Mouse (Mus musculus): ENCODE data around the gene Fam43a. TPM values are rescaled to one million over a fixed set of nuclear protein-coding genes. Genes with fewer than 3 reads are reported as not detected.
A peak's percentile ranks its signal among the peaks of the same experiment; 100 is the strongest.

The Fam43a gene
- polyA plus RNA-seq, 1 experiment from 2014 or later, result 5.4 TPM

DNA sequence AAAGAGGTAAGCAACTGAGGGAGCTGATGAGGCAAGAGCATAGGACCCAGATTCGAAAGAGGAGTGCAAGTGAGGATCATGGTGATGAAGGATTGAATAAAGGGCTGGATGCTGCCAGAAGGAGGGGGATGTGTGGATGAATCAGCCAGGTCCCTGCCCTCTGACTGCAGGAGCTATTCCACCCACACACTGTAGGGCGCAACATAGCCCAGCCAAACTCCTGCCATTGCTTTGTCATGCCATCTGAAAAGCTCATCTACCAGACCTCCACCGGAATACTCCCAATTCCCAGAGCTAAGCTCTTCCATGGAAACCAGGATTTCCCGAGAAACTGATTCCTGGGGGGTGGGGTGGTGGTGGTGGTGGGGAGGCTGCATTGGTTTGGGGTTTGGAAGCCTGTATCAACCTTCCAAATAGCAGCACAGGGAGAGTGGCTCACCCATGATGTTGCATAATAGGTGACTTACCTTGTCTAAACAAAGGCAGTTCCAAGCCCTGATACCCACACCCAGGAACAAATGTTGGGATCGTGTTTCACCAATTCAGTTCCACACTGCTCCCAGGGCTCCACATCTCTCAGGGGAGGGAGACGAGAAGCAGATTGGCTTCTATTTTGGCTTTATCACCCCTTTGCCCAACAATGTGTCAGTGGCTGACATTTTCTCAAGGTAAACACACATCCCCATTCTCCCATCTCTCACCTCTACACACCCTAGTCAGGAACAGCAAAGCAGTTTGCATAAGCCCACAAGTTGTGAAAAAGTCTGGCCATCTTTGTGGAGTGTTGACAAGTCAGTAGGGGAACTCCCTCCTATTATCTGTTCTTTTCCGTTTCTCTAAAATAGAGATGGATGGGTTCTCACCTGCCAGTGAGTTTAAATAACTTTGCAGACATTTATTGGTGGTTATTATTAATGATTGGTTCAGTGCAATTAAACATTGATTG is 9.0 kb upstream of the Fam43a start:
- no peak overlapping the region for H3K4me2 ChIP-seq
- H3K4me3 ChIP-seq (ENCODE audit: low read depth, low read length), result no peak overlapping the region
- 47% methylated on average over 7 of the region's 7 CpGs for WGBS
- H3K9me3 ChIP-seq (ENCODE audit: control insufficient read depth, low read length), result no peaks in the 10 kb centered on the region
- H3K27me3 ChIP-seq (ENCODE audit: control insufficient read depth, insufficient read depth, low read length), result no peaks in the 10 kb centered on the region
- no peak overlapping the region for H3K9ac ChIP-seq (ENCODE audit: low read length)
- peaks cover 4% of the 10 kb centered on the region; the same call in 1 of the 2 replicates for H3K4me1 ChIP-seq (ENCODE audit: control insufficient read depth, insufficient read depth, low read length)
- H3K27ac ChIP-seq (ENCODE audit: low read depth, low read length), result no peak overlapping the region
- DNase-seq (ENCODE audit: low spot score, missing footprints) (peak; percentile 69), ATAC-seq (ENCODE audit: low FRiP score) (no peak)
- H3K36me3 ChIP-seq (ENCODE audit: control insufficient read depth, insufficient read depth, low read length), result no peaks in the 10 kb centered on the region

DNA sequence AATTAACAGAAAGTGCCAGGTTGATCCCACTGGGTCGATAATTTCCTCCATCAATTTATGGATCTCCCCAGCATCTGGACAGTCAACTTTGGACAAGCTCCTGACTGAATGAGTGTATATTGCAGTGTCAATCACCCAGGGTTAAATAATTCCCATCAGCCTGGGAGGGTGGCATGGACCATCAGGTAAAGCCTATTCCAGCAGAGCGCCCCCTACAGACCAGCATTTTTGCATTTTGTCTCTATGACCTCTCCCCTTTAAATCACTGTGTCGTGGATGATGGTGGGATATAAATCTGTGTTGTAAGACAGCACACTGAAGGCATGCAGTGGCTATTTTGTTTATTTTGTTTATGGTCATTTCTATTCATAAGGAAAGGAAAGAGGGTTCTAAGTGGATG is 7.5 kb upstream of the Fam43a start:
- no peak overlapping the region for H3K27ac ChIP-seq (ENCODE audit: low read depth, low read length)
- no peak overlapping the region for H3K9ac ChIP-seq (ENCODE audit: low read length)
- no peaks in the 10 kb centered on the region for H3K4me1 ChIP-seq (ENCODE audit: control insufficient read depth, insufficient read depth, low read length)
- no peaks in the 10 kb centered on the region for H3K9me3 ChIP-seq (ENCODE audit: control insufficient read depth, low read length)
- no peak for ATAC-seq (ENCODE audit: low FRiP score)
- H3K4me3 ChIP-seq (ENCODE audit: low read depth, low read length), result no peak overlapping the region
- no peaks in the 10 kb centered on the region for H3K27me3 ChIP-seq (ENCODE audit: control insufficient read depth, insufficient read depth, low read length)
- DNase-seq (ENCODE audit: low spot score, missing footprints), result no peak
- 44% methylated on average over 3 of the region's 3 CpGs for whole genome bisulfite sequencing
- H3K4me2 ChIP-seq, result no peak overlapping the region
- no peaks in the 10 kb centered on the region for H3K36me3 ChIP-seq (ENCODE audit: control insufficient read depth, insufficient read depth, low read length)

GRCm38 (mm10) chr16:30595356-30595755 is 4.2 kb upstream of the Fam43a start:
- H3K4me1 ChIP-seq (ENCODE audit: control insufficient read depth, insufficient read depth, low read length), result peaks cover 4% of the 10 kb centered on the region; the same call in 1 of the 2 replicates
- no peaks in the 10 kb centered on the region for H3K9me3 ChIP-seq (ENCODE audit: control insufficient read depth, low read length)
- no peaks in the 10 kb centered on the region for H3K36me3 ChIP-seq (ENCODE audit: control insufficient read depth, insufficient read depth, low read length)
- 53% methylated on average over 3 of the region's 3 CpGs for WGBS
- no peak overlapping the region for H3K9ac ChIP-seq (ENCODE audit: low read length)
- no peak overlapping the region for H3K4me2 ChIP-seq
- DNase-seq (ENCODE audit: low spot score, missing footprints) (peak; percentile 28), ATAC-seq (ENCODE audit: low FRiP score) (no peak)
- H3K4me3 ChIP-seq (ENCODE audit: low read depth, low read length), result no peak overlapping the region
- peaks cover 4% of the 10 kb centered on the region; the same call in 1 of the 2 replicates for H3K27me3 ChIP-seq (ENCODE audit: control insufficient read depth, insufficient read depth, low read length)
- no peak overlapping the region for H3K27ac ChIP-seq (ENCODE audit: low read depth, low read length)

DNA sequence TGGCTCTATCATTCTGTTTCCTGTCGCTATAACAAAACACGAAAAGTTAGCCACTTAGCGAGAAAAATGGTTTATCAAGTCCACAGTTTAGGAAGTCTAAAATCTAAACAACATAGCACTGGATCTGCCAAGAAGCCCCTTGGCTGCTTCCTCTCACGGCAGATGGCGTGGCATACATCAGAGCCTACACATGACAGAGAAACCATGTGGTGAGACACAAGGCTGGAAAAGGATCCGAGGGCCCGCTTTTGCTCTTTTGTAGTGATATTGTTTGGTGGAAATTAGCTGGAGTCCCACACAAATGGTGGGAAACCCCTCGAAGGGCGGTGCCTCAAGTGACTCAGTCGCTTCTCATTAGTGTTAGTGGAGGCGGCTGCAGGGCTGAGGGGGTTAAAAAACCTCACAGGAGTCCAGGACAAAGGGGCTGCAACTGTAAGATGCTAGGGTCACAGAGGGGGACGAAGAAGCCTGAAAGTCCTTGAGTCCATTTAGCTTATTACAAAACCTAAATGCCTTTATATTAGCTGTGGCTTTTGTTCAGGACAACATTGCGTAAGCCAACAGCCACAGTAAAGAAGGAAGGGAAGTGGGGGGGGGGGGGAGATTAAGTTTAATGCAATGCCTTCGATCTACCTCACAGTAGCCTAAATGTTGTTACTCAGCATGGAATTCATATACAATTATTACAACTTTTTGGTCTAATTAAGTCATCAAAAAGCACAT is 3.5 kb upstream of the Fam43a start:
- Histone ChIP-seq H3K4me3 (ENCODE audit: low read depth, low read length) (no peak overlapping the region), H3K4me1 (ENCODE audit: control insufficient read depth, insufficient read depth, low read length) (peaks cover 8% of the 10 kb centered on the region), H3K36me3 (ENCODE audit: control insufficient read depth, insufficient read depth, low read length) (no peaks in the 10 kb centered on the region), H3K9ac (ENCODE audit: low read length) (no peak overlapping the region), H3K9me3 (ENCODE audit: control insufficient read depth, low read length) (no peaks in the 10 kb centered on the region), H3K27ac (ENCODE audit: low read depth, low read length) (no peak overlapping the region), H3K4me2 (no peak overlapping the region), H3K27me3 (ENCODE audit: control insufficient read depth, insufficient read depth, low read length) (peaks cover 11% of the 10 kb centered on the region)
- 66% methylated on average over 14 of the region's 14 CpGs for WGBS
- ATAC-seq (ENCODE audit: low FRiP score), result no peak
- peak; percentile 61 for DNase-seq (ENCODE audit: low spot score, missing footprints)

DNA sequence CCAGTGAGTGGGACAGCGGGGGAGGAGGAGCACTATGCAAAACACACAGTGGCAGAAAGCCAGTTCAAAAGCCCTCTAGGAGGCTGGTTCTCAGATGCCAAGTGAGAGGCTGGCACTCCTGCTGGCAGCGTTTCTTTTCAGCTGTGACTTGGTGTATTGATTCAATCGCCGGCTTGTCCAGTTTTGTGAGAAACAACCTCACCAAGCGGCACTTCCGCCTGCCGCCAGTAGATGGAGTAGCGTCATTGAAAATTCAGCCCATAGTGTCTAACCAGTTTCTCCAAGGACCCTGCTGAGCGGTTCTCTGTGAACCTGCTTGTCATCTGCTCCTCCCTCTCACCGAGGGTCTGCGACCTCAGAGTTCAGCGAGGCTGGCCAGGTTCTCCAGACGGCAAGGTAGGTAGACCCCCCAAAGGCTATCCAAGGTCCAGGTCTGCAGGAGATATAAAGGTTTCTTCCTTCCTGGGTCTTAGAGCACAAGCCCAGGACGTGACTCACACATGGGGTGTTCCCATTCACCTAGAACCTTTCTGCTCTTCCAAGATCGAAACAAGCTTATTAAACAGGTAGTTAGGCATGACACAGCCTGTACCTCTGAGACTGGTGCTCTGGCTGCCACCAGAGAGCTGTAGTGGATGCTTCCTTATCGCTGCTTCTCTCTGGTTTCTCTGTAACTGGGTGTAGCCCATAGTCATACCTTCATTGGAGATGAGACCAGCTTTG is 2.4 kb upstream of the Fam43a start:
- ATAC-seq (ENCODE audit: low FRiP score) (peak; percentile 41), DNase-seq (ENCODE audit: low spot score, missing footprints) (peak; percentile 99)
- H3K36me3 ChIP-seq (ENCODE audit: control insufficient read depth, insufficient read depth, low read length), result no peaks in the 10 kb centered on the region
- peak overlapping the region; percentile 36 for H3K4me2 ChIP-seq
- 11% methylated on average over 16 of the region's 16 CpGs for WGBS
- peaks cover 13% of the 10 kb centered on the region for H3K4me1 ChIP-seq (ENCODE audit: control insufficient read depth, insufficient read depth, low read length)
- H3K9ac ChIP-seq (ENCODE audit: low read length), result peak overlapping the region; percentile 18; the same call in 1 of the 2 replicates
- H3K4me3 ChIP-seq (ENCODE audit: low read depth, low read length), result no peak overlapping the region
- peaks cover 18% of the 10 kb centered on the region for H3K27me3 ChIP-seq (ENCODE audit: control insufficient read depth, insufficient read depth, low read length)
- no peak overlapping the region for H3K27ac ChIP-seq (ENCODE audit: low read depth, low read length)
- no peaks in the 10 kb centered on the region for H3K9me3 ChIP-seq (ENCODE audit: control insufficient read depth, low read length)

GRCm38 (mm10) chr16:30600431-30601045 is 1.0 kb downstream of the Fam43a start:
- Histone ChIP-seq H3K9ac (ENCODE audit: low read length) (peak overlapping the region; percentile 68), H3K4me2 (peak overlapping the region; percentile 62), H3K4me3 (ENCODE audit: low read depth, low read length) (peak overlapping the region; percentile 60), H3K4me1 (ENCODE audit: control insufficient read depth, insufficient read depth, low read length) (peaks cover 18% of the 10 kb centered on the region), H3K27me3 (ENCODE audit: control insufficient read depth, insufficient read depth, low read length) (peaks cover 18% of the 10 kb centered on the region), H3K36me3 (ENCODE audit: control insufficient read depth, insufficient read depth, low read length) (no peaks in the 10 kb centered on the region), H3K9me3 (ENCODE audit: control insufficient read depth, low read length) (no peaks in the 10 kb centered on the region), H3K27ac (ENCODE audit: low read depth, low read length) (no peak overlapping the region)
- peak; percentile 95 for DNase-seq (ENCODE audit: low spot score, missing footprints)
- ATAC-seq (ENCODE audit: low FRiP score), result peak; percentile 45
- under 1% methylated on average over 53 of the region's 53 CpGs for WGBS

DNA sequence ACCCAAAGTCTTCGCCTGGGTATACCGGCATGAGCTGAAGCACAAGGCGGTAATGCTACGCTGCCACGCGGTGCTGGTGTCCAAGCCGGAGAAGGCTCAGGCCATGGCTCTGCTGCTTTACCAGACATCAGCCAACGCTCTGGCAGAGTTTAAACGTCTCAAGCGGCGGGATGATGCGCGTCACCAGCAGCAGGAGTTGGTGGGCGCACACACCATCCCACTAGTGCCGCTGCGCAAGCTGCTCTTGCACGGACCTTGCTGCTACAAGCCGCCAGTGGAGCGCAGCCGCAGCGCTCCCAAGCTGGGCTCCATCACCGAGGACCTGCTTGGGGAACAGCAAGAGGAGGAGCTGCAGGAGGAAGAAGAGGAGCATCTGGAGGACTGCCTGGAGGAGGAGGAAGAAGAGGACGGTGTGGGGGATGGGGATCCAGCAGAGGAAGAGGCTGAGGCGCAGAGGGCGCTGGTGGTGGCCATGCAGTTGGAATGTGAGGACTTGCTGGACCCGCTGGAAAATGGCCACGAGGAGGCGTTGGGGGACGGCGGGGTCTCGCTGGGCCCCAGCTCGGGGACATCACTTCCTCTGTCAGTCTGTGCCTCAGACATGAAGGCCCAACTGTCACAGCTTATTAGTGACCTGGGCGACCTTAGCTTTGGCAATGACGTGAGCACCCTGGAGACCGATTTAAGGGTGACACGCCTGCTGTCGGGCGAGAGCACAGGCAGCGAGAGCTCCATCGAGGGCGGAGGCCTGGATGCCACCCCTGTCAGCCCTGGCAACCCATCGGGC is 1.7 kb downstream of the Fam43a start:
- DNase-seq (ENCODE audit: low spot score, missing footprints) (peak; percentile 93), ATAC-seq (ENCODE audit: low FRiP score) (peak; percentile 25; the same call in 1 of the 2 replicates)
- H3K4me1 ChIP-seq (ENCODE audit: control insufficient read depth, insufficient read depth, low read length), result peaks cover 18% of the 10 kb centered on the region
- H3K27ac ChIP-seq (ENCODE audit: low read depth, low read length), result no peak overlapping the region
- no peaks in the 10 kb centered on the region for H3K36me3 ChIP-seq (ENCODE audit: control insufficient read depth, insufficient read depth, low read length)
- H3K9ac ChIP-seq (ENCODE audit: low read length), result no peak overlapping the region; the same call in 1 of the 2 replicates
- H3K4me2 ChIP-seq, result peak overlapping the region; percentile 62
- 8% methylated on average over 42 of the region's 42 CpGs for WGBS
- H3K9me3 ChIP-seq (ENCODE audit: control insufficient read depth, low read length), result no peaks in the 10 kb centered on the region
- H3K27me3 ChIP-seq (ENCODE audit: control insufficient read depth, insufficient read depth, low read length), result peaks cover 18% of the 10 kb centered on the region
- peak overlapping the region; percentile 60 for H3K4me3 ChIP-seq (ENCODE audit: low read depth, low read length)

DNA sequence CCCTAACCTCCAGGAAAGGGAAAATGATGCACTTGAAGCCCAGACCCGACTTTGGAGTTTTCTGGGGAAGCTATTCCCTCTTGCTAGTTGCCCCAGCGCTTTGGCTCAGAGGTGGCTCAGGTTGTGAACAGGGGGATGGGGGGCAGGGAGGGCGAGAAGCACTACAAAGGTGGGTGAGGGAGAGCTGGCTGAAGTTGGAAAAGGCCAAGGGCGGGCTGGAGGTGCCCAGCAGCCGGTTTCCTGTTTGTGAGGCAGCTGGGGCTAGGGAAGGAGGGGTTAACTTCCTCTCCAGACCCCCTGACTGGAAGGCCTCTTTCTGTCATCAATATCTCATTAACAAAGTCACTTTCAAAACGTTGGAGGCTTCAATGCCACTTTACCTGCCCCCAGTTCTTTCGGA is 2.4 kb downstream of the Fam43a start:
- no peak for DNase-seq (ENCODE audit: low spot score, missing footprints)
- WGBS, result 33% methylated on average over 7 of the region's 7 CpGs
- H3K9me3 ChIP-seq (ENCODE audit: control insufficient read depth, low read length), result no peaks in the 10 kb centered on the region
- H3K27me3 ChIP-seq (ENCODE audit: control insufficient read depth, insufficient read depth, low read length), result peaks cover 18% of the 10 kb centered on the region
- no peak overlapping the region for H3K9ac ChIP-seq (ENCODE audit: low read length)
- H3K4me1 ChIP-seq (ENCODE audit: control insufficient read depth, insufficient read depth, low read length), result peaks cover 18% of the 10 kb centered on the region
- peak overlapping the region; percentile 16; the same call in 1 of the 2 replicates for H3K4me2 ChIP-seq
- no peak for ATAC-seq (ENCODE audit: low FRiP score)
- no peak overlapping the region for H3K27ac ChIP-seq (ENCODE audit: low read depth, low read length)
- H3K36me3 ChIP-seq (ENCODE audit: control insufficient read depth, insufficient read depth, low read length), result no peaks in the 10 kb centered on the region
- no peak overlapping the region for H3K4me3 ChIP-seq (ENCODE audit: low read depth, low read length)
